Mouse (Mus musculus) liver, adult 2 months (tissue): ENCODE results near the gene Wdr47. TPM values are rescaled to one million over a fixed set of nuclear protein-coding genes. Genes with fewer than 3 reads are reported as not detected.
A peak's percentile ranks its signal among the peaks of the same experiment; 100 is the strongest.
"Not testable (repeated sequence)": the region's sequence is repeated elsewhere in the genome, so short reads cannot be mapped to it uniquely, and the experiment has no call there.

ENCODE experiments used
- DNase-seq: peaks from one replicate; pipeline ENCODE4 v3.0.0-alpha.2; 2011; ENCODE audit warnings: low read depth, low spot score; ENCODE audit errors: extremely low read depth
- H3K27ac ChIP-seq: fragments of 200-500 bp; replicated peaks from 2 replicates; pipeline ENCODE4 v1.5.1; 2012; ENCODE audit warnings: low read depth, mild to moderate bottlenecking, control low read depth, inconsistent platforms, low read length; ENCODE audit not compliant: insufficient read depth
- H3K27me3 ChIP-seq: fragments of 200-500 bp; 2 replicates; pipeline ENCODE4 v1.6.1; 2012; ENCODE audit warnings: mild to moderate bottlenecking, moderate library complexity, low read length, inconsistent platforms; ENCODE audit not compliant: control insufficient read depth, insufficient read depth
- H3K36me3 ChIP-seq: fragments of 200-500 bp; 2 replicates; pipeline ENCODE4 v1.6.1; 2012; ENCODE audit warnings: low read length, inconsistent platforms; ENCODE audit not compliant: control insufficient read depth, insufficient read depth
- H3K4me1 ChIP-seq: fragments of 200-500 bp; 2 replicates; pipeline ENCODE4 v1.6.1; 2011; ENCODE audit warnings: low read length; ENCODE audit not compliant: control insufficient read depth, insufficient read depth
- H3K4me3 ChIP-seq: fragments of 200-500 bp; 2 replicates; pipeline ENCODE4 v1.5.1; 2011; ENCODE audit warnings: low read depth, mild to moderate bottlenecking, control low read depth, low read length, moderate library complexity; ENCODE audit not compliant: insufficient read depth
- H3K79me2 ChIP-seq: fragments of 200-500 bp; 2 replicates; pipeline ENCODE4 v1.6.1; 2012; ENCODE audit warnings: inconsistent platforms, mild to moderate bottlenecking, low read length, moderate library complexity; ENCODE audit not compliant: control insufficient read depth, insufficient read depth
- H3K9ac ChIP-seq: fragments of 200-500 bp; 2 replicates; pipeline ENCODE4 v1.6.1; 2012; ENCODE audit warnings: low read depth, mild to moderate bottlenecking, control low read depth, inconsistent platforms, low read length
- CTCF ChIP-seq: fragments of 200-500 bp; IDR thresholded peaks from 2 replicates; pipeline ENCODE4 v1.5.1; 2011; ENCODE audit warnings: low read depth, low read length, control low read depth
- POLR2A ChIP-seq: fragments of 200-500 bp; IDR thresholded peaks from 2 replicates; pipeline ENCODE4 v1.6.1; 2011; ENCODE audit warnings: low read length, control low read depth; ENCODE audit not compliant: insufficient read depth; ENCODE audit errors: extremely low read depth
- WGBS: fragments of 180-500 bp; shearing (Covaris S2); methylation state at CpG from one replicate; pipeline ENCODE4 v1.1.7; 2018; 5-methylcytosine and 5-hydroxymethylcytosine counted together
- polyA plus RNA-seq: library from polyadenylated mRNA; depleted of rRNA; stranded (reverse); fragments of >200 nt; gene quantifications from 2 replicates; pipeline ENCODE4 v1.2.3, GENCODE M21; 2012
- total RNA-seq: library from RNA; depleted of rRNA; stranded (reverse); fragments of >200 nt; gene quantifications from 2 replicates; pipeline ENCODE4 v1.2.3, GENCODE M21; 2014

Wdr47 gene
- total and polyA plus RNA-seq, 2 experiments, result 0.50 to 1.2 TPM

DNA sequence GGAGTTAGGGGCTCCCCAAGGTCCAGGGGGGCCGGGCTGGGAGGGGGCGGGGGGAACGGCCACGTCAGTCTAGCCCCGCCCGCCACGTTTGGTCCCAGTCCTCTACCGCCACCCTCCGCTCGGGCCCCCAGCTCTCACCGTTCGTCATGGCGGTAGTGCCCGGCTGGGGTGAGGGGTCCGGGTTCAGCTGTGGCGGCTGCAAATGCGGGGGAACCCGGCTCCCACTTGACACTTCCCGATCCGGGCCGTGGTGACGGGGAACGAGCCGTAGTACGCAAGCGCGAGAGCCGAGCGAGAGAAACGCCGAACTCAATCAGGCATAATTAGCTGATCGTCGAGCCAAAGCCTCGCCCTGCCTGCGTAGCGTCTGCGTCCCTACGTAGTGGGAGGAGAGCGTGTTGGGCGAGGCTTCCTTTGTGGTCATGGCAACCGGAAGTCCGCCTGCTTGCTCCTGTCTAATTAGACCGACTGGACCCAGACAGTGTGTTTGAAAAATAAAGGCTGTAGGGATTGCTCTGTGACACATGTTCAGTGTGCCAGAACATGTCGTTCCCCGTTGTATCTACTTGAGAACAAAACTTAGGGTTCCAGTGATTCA lies 28.8 kb upstream of the Wdr47 start, which contains the start of gene Tmem167b:
TSS of gene Tmem167b (minus strand) at position 334 of the 598 bp plus-strand sequence.
- TF ChIP-seq CTCF, result no peak
- TF ChIP-seq POLR2A, result 0 out of 2 replicates have a peak, but pooled peaks have one; percentile 22
- Histone ChIP-seq H3K4me3 (peak within 1 kb of the TSS; percentile 90), H3K79me2 (peaks cover 2% of the 10 kb centered on the region; the same call in 1 of the 2 replicates), H3K4me1 (peaks cover 6% of the 10 kb centered on the region; the same call in 1 of the 2 replicates), H3K36me3 (peaks cover 15% of the 10 kb centered on the region; the same call in 1 of the 2 replicates), H3K9ac (peak within 1 kb of the TSS; percentile 96), H3K27ac (peak within 1 kb of the TSS; percentile 93), H3K27me3 (no peaks in the 10 kb centered on the region)
- peak; percentile 97 for DNase-seq
- under 1% methylated on average over 45 of the region's 45 CpGs for WGBS

DNA sequence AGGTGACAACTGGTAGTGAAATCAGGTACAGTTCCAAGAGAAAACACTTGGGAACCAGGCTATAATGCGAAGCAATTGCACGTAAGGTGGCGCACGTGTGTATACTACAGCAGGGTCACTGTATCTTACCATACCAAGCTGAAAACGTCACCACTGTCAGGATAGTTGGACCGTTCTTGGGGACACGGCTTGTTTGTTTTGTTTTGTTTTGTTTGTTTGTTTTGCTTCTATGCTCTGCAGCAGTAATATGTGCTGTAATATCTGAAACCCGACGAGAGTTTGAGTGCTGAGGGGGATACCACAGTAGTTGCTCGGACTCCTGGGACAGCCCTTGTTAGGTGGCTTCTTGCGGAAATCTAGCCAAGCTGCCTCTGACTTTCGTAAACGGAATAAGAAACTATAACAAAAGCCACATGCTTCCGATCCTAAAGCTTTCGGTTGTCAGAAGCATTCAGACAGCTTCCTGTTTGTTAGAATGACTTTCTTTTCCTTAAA lies 28.3 kb upstream of the Wdr47 start:
- TF ChIP-seq CTCF (no peak), POLR2A (no peak)
- Histone ChIP-seq H3K27me3 (no peaks in the 10 kb centered on the region), H3K27ac (peak overlapping the region; percentile 64), H3K36me3 (peaks cover 14% of the 10 kb centered on the region; the same call in 1 of the 2 replicates), H3K4me3 (peak overlapping the region; percentile 45), H3K4me1 (peaks cover 6% of the 10 kb centered on the region; the same call in 1 of the 2 replicates), H3K79me2 (peaks cover 2% of the 10 kb centered on the region; the same call in 1 of the 2 replicates), H3K9ac (peak overlapping the region; percentile 66)
- 7% methylated on average over 15 of the region's 15 CpGs for WGBS
- no peak for DNase-seq

DNA sequence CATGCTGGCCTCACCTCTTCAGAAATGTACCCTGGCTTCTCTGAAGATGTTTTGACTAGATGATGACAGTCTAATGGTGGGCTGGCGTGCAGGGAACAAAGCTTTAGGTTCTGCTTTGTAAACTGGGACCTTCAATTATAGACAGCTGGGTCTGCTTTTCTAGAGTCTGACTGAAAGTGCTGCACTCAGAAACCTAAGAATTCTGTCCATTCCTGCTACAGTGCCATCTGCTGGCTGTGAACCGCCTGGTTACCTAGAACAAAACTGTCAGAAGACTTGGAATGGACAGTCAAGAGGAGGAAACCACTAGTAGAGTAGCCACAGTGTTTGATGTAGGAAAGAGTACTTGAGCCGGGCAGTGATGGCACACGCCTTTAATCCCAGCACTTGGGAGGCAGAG lies 27.8 kb upstream of the Wdr47 start:
- peak overlapping the region; percentile 45 for H3K4me3 ChIP-seq
- peak; percentile 79 for DNase-seq

DNA sequence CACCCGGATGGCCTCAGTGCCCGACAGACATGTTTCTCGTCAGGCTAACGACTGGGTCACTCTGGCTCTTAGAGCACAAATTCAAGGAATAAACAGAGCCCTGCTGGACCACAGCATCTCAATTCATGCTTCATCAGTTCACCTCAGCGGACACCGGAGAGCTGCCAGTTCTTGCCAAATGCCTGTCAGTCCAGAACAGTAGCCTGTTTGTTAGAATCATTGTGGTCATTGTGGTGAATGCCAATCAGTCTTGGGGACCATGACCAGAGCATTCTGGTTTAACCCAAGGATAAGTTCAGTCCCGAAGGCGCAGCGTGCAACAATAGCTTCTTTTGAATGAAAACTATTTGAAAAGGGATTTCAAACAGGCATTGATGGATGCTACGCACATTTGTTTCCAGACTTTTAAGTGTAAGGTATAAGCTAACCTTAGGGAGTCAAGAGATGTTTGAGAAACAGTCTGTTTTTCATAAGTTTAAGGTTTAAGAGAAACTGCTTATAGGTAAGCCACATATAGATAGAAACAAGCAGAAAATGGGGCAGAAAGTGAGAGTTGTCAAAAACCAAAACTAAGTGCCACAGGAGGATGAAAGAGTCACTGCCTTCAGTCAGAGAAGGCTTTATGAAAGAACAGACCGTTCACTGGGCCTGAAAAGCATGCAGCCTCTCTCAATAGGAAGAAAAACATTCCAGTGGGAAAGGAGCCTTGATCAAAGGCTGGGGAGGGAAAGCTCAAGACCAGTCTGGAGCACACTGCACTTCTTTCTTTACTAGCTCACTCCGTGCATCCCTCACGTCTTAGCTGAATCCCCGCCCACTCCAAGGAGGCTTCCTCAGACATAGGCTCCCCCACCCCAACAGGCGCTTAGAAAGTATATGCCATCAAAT lies 22.8 kb upstream of the Wdr47 start:
- Histone ChIP-seq H3K9ac (no peak overlapping the region), H3K27me3 (no peaks in the 10 kb centered on the region), H3K27ac (no peak overlapping the region), H3K4me3 (no peak overlapping the region), H3K36me3 (no peaks in the 10 kb centered on the region), H3K4me1 (0 out of 2 replicates have a peak, but pooled peaks cover 2% of the 10 kb centered on the region), H3K79me2 (0 out of 2 replicates have a peak, but pooled peaks cover 2% of the 10 kb centered on the region)
- 75% methylated on average over 15 of the region's 15 CpGs for WGBS
- DNase-seq, result no peak
- TF ChIP-seq CTCF, result no peak

More for the DNA sequence above, 27.8 kb upstream of the Wdr47 start:
- H3K9ac ChIP-seq, result peak overlapping the region; percentile 66
- peaks cover 2% of the 10 kb centered on the region; the same call in 1 of the 2 replicates for H3K79me2 ChIP-seq
- H3K4me1 ChIP-seq, result peaks cover 6% of the 10 kb centered on the region; the same call in 1 of the 2 replicates
- peaks cover 9% of the 10 kb centered on the region; the same call in 1 of the 2 replicates for H3K36me3 ChIP-seq
- H3K27ac ChIP-seq, result peak overlapping the region; percentile 64
- no peaks in the 10 kb centered on the region for H3K27me3 ChIP-seq
- TF ChIP-seq CTCF, result peak; percentile 68
- TF ChIP-seq POLR2A, result no peak
- 3% methylated on average over 4 of the region's 4 CpGs for WGBS

DNA sequence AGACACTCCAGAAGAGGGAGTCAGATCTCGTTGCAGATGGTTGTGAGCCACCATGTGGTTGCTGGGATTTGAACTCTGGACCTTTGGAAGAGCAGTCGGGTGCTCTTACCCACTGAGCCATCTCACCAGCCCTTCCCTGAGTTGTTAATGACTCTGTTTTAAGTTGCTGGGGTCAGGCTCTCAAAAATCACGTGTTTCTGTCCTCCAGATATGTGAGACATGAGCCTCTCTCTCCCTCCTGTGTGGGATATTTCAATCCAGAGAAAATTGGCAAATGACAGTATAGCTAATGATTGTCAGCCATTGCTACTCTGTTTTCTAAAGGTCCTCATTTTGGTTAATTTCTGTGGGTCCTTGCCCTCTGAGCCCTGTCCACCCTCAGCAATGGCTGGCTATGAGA lies 21.4 kb upstream of the Wdr47 start:
- not testable (repeated sequence) for H3K36me3 ChIP-seq, H3K27ac ChIP-seq, H3K9ac ChIP-seq, H3K4me1 ChIP-seq, H3K27me3 ChIP-seq, DNase-seq, H3K4me3 ChIP-seq, H3K79me2 ChIP-seq
- WGBS, result 35% methylated on average over 3 of the region's 3 CpGs
